Mouse (Mus musculus) C2C12 (cell line): ENCODE measurements around the gene Gpr12.

Experiments
- CEBPB ChIP-seq: IDR thresholded peaks from one replicate; pipeline ENCODE4 v1.6.1; 2011; ENCODE audit warnings: low read depth, mild to moderate bottlenecking, control low read depth, moderate library complexity
- CTCF ChIP-seq: IDR thresholded peaks from one replicate; pipeline ENCODE4 v1.5.1; 2011; ENCODE audit not compliant: control insufficient read depth, insufficient read depth, insufficient read length
- FOSL1 ChIP-seq: IDR thresholded peaks from one replicate; pipeline ENCODE4 v1.8.0; 2011; ENCODE audit warnings: mild to moderate bottlenecking, low read length; ENCODE audit not compliant: poor library complexity, insufficient read depth, severe bottlenecking
- MAX ChIP-seq: IDR thresholded peaks from one replicate; pipeline ENCODE4 v1.6.1; 2011; ENCODE audit warnings: mild to moderate bottlenecking, control low read depth
- MYOD1 ChIP-seq: IDR thresholded peaks from one replicate; pipeline ENCODE4 v1.6.1; 2011; ENCODE audit warnings: low read depth; ENCODE audit not compliant: control insufficient read depth, insufficient read length
- USF1 ChIP-seq: IDR thresholded peaks from one replicate; pipeline ENCODE4 v1.6.1; 2011; ENCODE audit warnings: low read depth, mild to moderate bottlenecking, control low read depth, moderate library complexity

DNA sequence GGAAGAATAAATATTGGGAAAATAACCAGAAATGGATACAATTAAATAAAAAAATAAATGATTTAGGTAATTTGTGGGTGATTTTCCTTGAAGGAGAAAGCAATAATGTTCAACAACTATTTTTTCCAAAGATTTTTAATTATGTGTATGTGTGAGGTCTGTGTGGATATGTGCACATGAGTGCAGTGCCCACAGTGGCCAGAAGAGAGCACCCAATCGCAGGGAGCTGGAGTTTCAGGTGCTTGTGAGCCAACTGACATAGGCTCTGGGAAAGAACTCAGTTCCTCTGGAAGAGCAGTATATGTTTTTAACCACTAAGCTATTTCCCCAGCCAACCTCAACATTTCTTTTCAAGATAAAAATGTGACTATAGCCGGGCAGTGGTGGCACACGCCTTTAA, 8.4 kb downstream of the Gpr12 start:
- TF ChIP-seq CTCF (no peak), FOSL1 (no peak), MAX (no peak), USF1 (no peak), CEBPB (no peak), MYOD1 (no peak)
